Mouse (Mus musculus) CH12.LX (cell line): Measurements from ENCODE around the gene Ufsp1. TPM values are rescaled to one million over a fixed set of nuclear protein-coding genes. Genes with fewer than 3 reads are reported as not detected.

Experiments
- DNase-seq: peaks from one replicate; pipeline ENCODE4 v3.0.0-alpha.2; 2013; ENCODE audit errors: extremely low read depth
- H3K27ac ChIP-seq: 2 replicates; pipeline ENCODE4 v1.5.1; 2012; ENCODE audit warnings: low read depth, mild to moderate bottlenecking, control low read depth, moderate library complexity; ENCODE audit not compliant: insufficient read depth
- H3K27me3 ChIP-seq: replicated peaks from 2 replicates; pipeline ENCODE3; 2012; ENCODE audit warnings: inconsistent platforms
- H3K36me3 ChIP-seq, 2 experiments: replicated peaks in 1 of 2; 2 replicates each; pipeline versions ENCODE3 to v1.6.1; 2012; ENCODE audit warnings: inconsistent platforms in 1 of 2, low read length in 1 of 2, mild to moderate bottlenecking in 1 of 2, mixed read lengths in 1 of 2, moderate library complexity in 1 of 2; ENCODE audit not compliant: control insufficient read depth in 1 of 2, insufficient read depth in 1 of 2
- H3K4me1 ChIP-seq, 2 experiments: 2 replicates each; pipeline ENCODE4 v1.6.1; 2012; ENCODE audit warnings: inconsistent platforms in 1 of 2, moderate library complexity in 1 of 2; ENCODE audit not compliant: insufficient read depth in 2 of 2, control insufficient read depth in 1 of 2
- H3K4me2 ChIP-seq: 2 replicates; pipeline ENCODE4 v1.6.1; 2012; ENCODE audit warnings: low read depth, mild to moderate bottlenecking, control low read depth; ENCODE audit not compliant: poor library complexity, insufficient read depth, severe bottlenecking
- H3K4me3 ChIP-seq, 3 experiments: fragments of 150-350 bp in 1 of 3; sonication (generic) in 1 of 3; replicated peaks in 1 of 3; 2 replicates each; pipeline versions ENCODE3 to v1.5.1; 2011 to 2012; ENCODE audit warnings: low read depth in 2 of 3, low read length in 2 of 3, mild to moderate bottlenecking in 2 of 3, moderate library complexity in 2 of 3, control low read depth in 1 of 3, improper control_type of control experiment in 1 of 3, inconsistent platforms in 1 of 3, mixed read lengths in 1 of 3; ENCODE audit not compliant: poor library complexity in 1 of 3
- H3K79me2 ChIP-seq: replicated peaks from 2 replicates; pipeline ENCODE4 v1.6.1; 2012; ENCODE audit warnings: mild to moderate bottlenecking, moderate library complexity; ENCODE audit not compliant: control insufficient read depth, poor library complexity, insufficient read depth, severe bottlenecking; ENCODE audit errors: extremely low read depth
- H3K9ac ChIP-seq: 2 replicates; pipeline ENCODE4 v1.6.1; 2012; ENCODE audit warnings: low read depth, mild to moderate bottlenecking, control low read depth, moderate library complexity; ENCODE audit not compliant: insufficient read depth
- H3K9me3 ChIP-seq: replicated peaks from 2 replicates; pipeline ENCODE3; 2012; ENCODE audit warnings: low read length, inconsistent platforms, mixed read lengths
- BHLHE40 ChIP-seq: IDR thresholded peaks from 2 replicates; pipeline ENCODE4 v1.6.1; 2011; ENCODE audit warnings: mild to moderate bottlenecking, low read depth, low read length, improper control_type of control experiment
- CTCF ChIP-seq, 2 experiments: IDR thresholded peaks in 1 of 2; conservative IDR thresholded peaks in 1 of 2; 2 replicates each; pipeline ENCODE4 v1.5.1; 2011 to 2012; ENCODE audit warnings: low read depth in 2 of 2, low read length in 2 of 2, improper control_type of control experiment in 1 of 2, inconsistent platforms in 1 of 2, mild to moderate bottlenecking in 1 of 2, moderate library complexity in 1 of 2
- EP300 ChIP-seq: IDR thresholded peaks from 2 replicates; pipeline ENCODE4 v1.6.1; 2011; ENCODE audit warnings: low read length, improper control_type of control experiment
- HCFC1 ChIP-seq: IDR thresholded peaks from 2 replicates; pipeline ENCODE4 v1.6.1; 2012; ENCODE audit warnings: low read depth, mild to moderate bottlenecking, inconsistent platforms, low read length, improper control_type of control experiment
- JUND ChIP-seq: conservative IDR thresholded peaks from 2 replicates; pipeline ENCODE4 v1.6.1; 2011; ENCODE audit warnings: low read depth, low read length, improper control_type of control experiment
- KAT2A ChIP-seq: IDR thresholded peaks from 2 replicates; pipeline ENCODE4 v1.6.1; 2012; ENCODE audit warnings: low read length, improper control_type of control experiment, inconsistent platforms; ENCODE audit not compliant: insufficient replicate concordance
- MAZ ChIP-seq: IDR thresholded peaks from 2 replicates; pipeline ENCODE4 v1.6.1; 2012; ENCODE audit warnings: low read depth, mild to moderate bottlenecking, inconsistent platforms, low read length, improper control_type of control experiment, moderate library complexity
- MEF2A ChIP-seq: IDR thresholded peaks from 2 replicates; pipeline ENCODE4 v1.6.1; 2014; ENCODE audit warnings: low read depth, mild to moderate bottlenecking, inconsistent platforms, low read length, improper control_type of control experiment, borderline replicate concordance
- NELFE ChIP-seq: IDR thresholded peaks from 2 replicates; pipeline ENCODE4 v1.6.1; 2011; ENCODE audit warnings: low read depth, low read length, improper control_type of control experiment
- POLR2AphosphoS2 ChIP-seq: IDR thresholded peaks from 2 replicates; pipeline ENCODE4 v1.6.1; 2011; ENCODE audit warnings: low read depth, low read length, improper control_type of control experiment
- RAD21 ChIP-seq: IDR thresholded peaks from 2 replicates; pipeline ENCODE4 v1.6.1; 2011; ENCODE audit warnings: low read depth, mild to moderate bottlenecking, low read length, improper control_type of control experiment, moderate library complexity
- RCOR1 ChIP-seq: conservative IDR thresholded peaks from 2 replicates; pipeline ENCODE4 v1.6.1; 2012; ENCODE audit warnings: low read depth, mild to moderate bottlenecking, inconsistent platforms, low read length, improper control_type of control experiment
- USF2 ChIP-seq: conservative IDR thresholded peaks from 2 replicates; pipeline ENCODE4 v1.6.1; 2011; ENCODE audit warnings: low read depth, low read length, improper control_type of control experiment
- ZC3H11A ChIP-seq: IDR thresholded peaks from 2 replicates; pipeline ENCODE4 v1.6.1; 2012; ENCODE audit warnings: low read depth, mild to moderate bottlenecking, inconsistent platforms, low read length, improper control_type of control experiment
- ZKSCAN1 ChIP-seq: IDR thresholded peaks from 2 replicates; pipeline ENCODE4 v1.6.1; 2012; ENCODE audit warnings: low read depth, inconsistent platforms, low read length, improper control_type of control experiment, borderline replicate concordance
- dilution Hi-C: fragments of 300-500 bp; cut with MboI; formaldehyde crosslinking; loops from 2 replicates; pipeline ENCODE4 v1.14.3; 2020; ENCODE audit warnings: low sequenced_read_pairs; ENCODE audit not compliant: extremely low pct_unique_long_range_greater_than_20kb, extremely low pct_ligation_motif_present
- in situ Hi-C: fragments of 300-500 bp; cut with MboI; formaldehyde crosslinking; loops from 3 replicates; pipeline ENCODE4 v1.14.3; 2019; ENCODE audit warnings: low sequenced_read_pairs, low pct_ligation_motif_present, low pct_unique_long_range_greater_than_20kb, mixed read lengths
- polyA plus RNA-seq: library from polyadenylated mRNA; unstranded; fragments of >175 nt; gene quantifications from 2 replicates; pipeline ENCODE4 v1.2.1, GENCODE M21; 2012; ENCODE audit warnings: low read depth; ENCODE audit not compliant: insufficient read length
- total RNA-seq, 2 experiments: library from RNA; depleted of rRNA; stranded (reverse); fragments of 300-350 nt in 1 of 2; fragments of >200 nt in 1 of 2; gene quantifications; 2 replicates each; pipeline ENCODE4 v1.2.3; 2012 to 2014

The Ufsp1 gene
- total and polyA plus RNA-seq, 3 experiments: 0.91 to 5.2 (median 2.9) TPM

DNA sequence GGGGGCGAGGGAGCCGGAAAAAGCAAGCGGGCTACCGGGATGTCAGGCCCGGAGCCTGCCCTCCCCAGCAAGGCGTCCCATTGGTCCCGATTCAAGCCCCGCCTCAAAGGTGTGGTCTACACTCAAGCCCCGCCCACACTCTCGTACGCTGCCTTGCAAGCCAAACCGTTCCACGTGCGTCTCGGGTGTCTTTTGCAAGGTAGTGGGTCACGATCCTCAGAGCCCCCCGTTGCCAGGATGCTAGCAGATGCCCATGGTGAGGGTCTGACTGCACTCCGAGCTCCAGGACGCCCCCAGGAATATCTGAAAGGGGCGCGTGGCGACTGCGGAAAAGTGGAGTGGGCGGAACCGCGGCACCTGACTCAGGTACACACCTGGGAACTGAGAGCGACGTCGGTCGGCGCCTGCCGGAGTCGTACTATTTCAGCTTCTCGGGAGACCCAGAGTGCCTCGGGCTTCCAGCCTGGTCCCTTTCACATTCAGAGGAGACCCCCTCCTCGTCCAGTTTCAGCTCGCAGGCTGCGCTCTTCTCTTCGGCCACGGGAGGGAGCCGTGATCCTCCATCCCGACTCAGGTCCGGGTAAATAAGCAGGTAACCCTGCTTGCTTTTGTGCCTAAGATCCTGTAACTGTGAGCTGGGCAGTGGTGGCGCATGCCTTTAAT is 39.2 kb downstream of the Ufsp1 start, which contains the start of gene Slc12a9 (continued):
- TF ChIP-seq ZKSCAN1 (no peak), RAD21 (peak; percentile 56), POLR2AphosphoS2 (no peak), EP300 (no peak), MEF2A (no peak), HCFC1 (peak; percentile 13; the same call in 1 of the 2 replicates), USF2 (no peak), NELFE (no peak), MAZ (no peak)

- Histone ChIP-seq H3K9me3 (no peaks in the 10 kb centered on the region), H3K27me3 (peaks cover 30% of the 10 kb centered on the region), H3K4me1 (peaks cover 14 to 31% of the 10 kb centered on the region in 2 experiments), H3K36me3 (peaks cover 2 to 18% of the 10 kb centered on the region in 2 experiments), H3K9ac (no peak overlapping the region), H3K27ac (no peak overlapping the region), H3K4me3 (no peak overlapping the region), H3K4me2 (peak overlapping the region; percentile 68; the same call in 1 of the 2 replicates), H3K79me2 (no peaks in the 10 kb centered on the region)
- in situ Hi-C loops: loop anchor here (10.0 kb wide), 1 partner anchor 150 kb away; no protein-coding TSS in a partner anchor
- dilution Hi-C loops: no loop called here
- DNase-seq: no peak
- no peak for TF ChIP-seq ZC3H11A
- 0 out of 4 replicates have a peak, but pooled peaks of 1 of the 2 experiments have one; percentile 12 for TF ChIP-seq CTCF (conservative IDR thresholded peaks at IDR 0.05 in 1 of 2, IDR thresholded peaks at IDR 0.05 in 1 of 2; ENCODE audit: low read depth in 2 of 2, low read length in 2 of 2)
- TF ChIP-seq RAD21: no peak
- TF ChIP-seq BHLHE40: no peak
These were observed 39.9 kb downstream of the Ufsp1 start for GRCm38 (mm10) chr5:137334317-137334716.

GRCm38 (mm10) chr5:137335066-137335465 is 40.6 kb downstream of the Ufsp1 start:
- dilution Hi-C loops: no loop called here
- peaks cover under 1 to 10% of the 10 kb centered on the region in 2 experiments for H3K36me3 ChIP-seq
- no peak overlapping the region for H3K9ac ChIP-seq
- H3K4me2 ChIP-seq: no peak overlapping the region
- peaks cover 14 to 31% of the 10 kb centered on the region in 2 experiments for H3K4me1 ChIP-seq
- H3K4me3 ChIP-seq: no peak overlapping the region
- H3K9me3 ChIP-seq: no peaks in the 10 kb centered on the region
- peaks cover 36% of the 10 kb centered on the region for H3K27me3 ChIP-seq
- in situ Hi-C loops: loop anchor here (10.0 kb wide), 1 partner anchor 150 kb away; no protein-coding TSS in a partner anchor
- no peak for DNase-seq
- no peaks in the 10 kb centered on the region for H3K79me2 ChIP-seq
- H3K27ac ChIP-seq: no peak overlapping the region
- TF ChIP-seq BHLHE40 (no peak), POLR2AphosphoS2 (no peak), RCOR1 (no peak), KAT2A (no peak), JUND (no peak), USF2 (no peak)
